In genomic region chr1:185546346-185546745, GRCm38 (mm10) we compare ENCODE assay signal across 8 mouse cellular contexts.
DNase-seq lines count a peak whose midpoint lies in the region; ATAC-seq and TF ChIP-seq lines count a peak whose summit lies in the region.
"Had no signal": no experiment of that assay in that cellular context is flagged by ENCODE, and none has a peak within 500 bp of the region (broad histone marks: within the 10 kb centered on the region; RNA-seq: fewer than 3 reads in every experiment).

No protein-coding gene starts in this region.

- TF ChIP-seq CTCF in liver, adult 2 months (IDR thresholded peaks at IDR 0.05; ENCODE audit: low read depth, low read length): peak; percentile 48; the same call in 1 of the 2 replicates

- H3K27me3 ChIP-seq in liver, adult 2 months (ENCODE audit: control insufficient read depth, insufficient read depth, low read length): peaks cover 3% of the 10 kb centered on the region; the same call in 1 of the 2 replicates
- no peaks in the 10 kb centered on the region for H3K27me3 ChIP-seq in liver, embryonic 11.5 days (replicated peaks; ENCODE audit: control insufficient read depth, insufficient read depth, low read length)
- H3K27me3 ChIP-seq in hindbrain, embryonic 13.5 days: no peaks in the 10 kb centered on the region; the same call in 1 of the 2 replicates
- H3K27me3 ChIP-seq in midbrain, embryonic 13.5 days: no peaks in the 10 kb centered on the region
- H3K27me3 ChIP-seq: neural tube, embryonic 12.5 days had no signal

- peak; percentile 41 for DNase-seq in liver, adult 2 months (ENCODE audit: extremely low read depth, low read depth, low spot score)
- DNase-seq in liver, embryonic 11.5 days (ENCODE audit: low spot score): no peak
- peak; percentile 9 for DNase-seq in c-Kit-positive CD71-positive TER-119-negative erythroid progenitor cells, embryonic 14.5 days (ENCODE audit: low read depth)
- no peak for DNase-seq in natural killer cell, adult 2 months (ENCODE audit: low spot score in 2 of 2)
- DNase-seq in adrenal gland, postnatal 25 days: no peak

- H3K27ac ChIP-seq in liver, adult 2 months (replicated peaks; ENCODE audit: insufficient read depth, low read depth, low read length): no peak overlapping the region
- H3K27ac ChIP-seq in liver, embryonic 11.5 days (ENCODE audit: low read depth, low read length): no peak overlapping the region
- no peak overlapping the region for H3K27ac ChIP-seq in hindbrain, embryonic 13.5 days
- H3K27ac ChIP-seq in midbrain, embryonic 13.5 days: no peak overlapping the region
- H3K27ac ChIP-seq: neural tube, embryonic 12.5 days had no signal

- H3K4me3 ChIP-seq in liver, adult 2 months (ENCODE audit: insufficient read depth, low read depth, low read length): no peak overlapping the region
- H3K4me3 ChIP-seq in liver, embryonic 11.5 days (ENCODE audit: low read depth, low read length): no peak overlapping the region
- no peak overlapping the region for H3K4me3 ChIP-seq in hindbrain, embryonic 13.5 days
- H3K4me3 ChIP-seq in midbrain, embryonic 13.5 days (replicated peaks): no peak overlapping the region
- H3K4me3 ChIP-seq: neural tube, embryonic 12.5 days had no signal

- no peaks in the 10 kb centered on the region for H3K79me2 ChIP-seq in liver, adult 2 months (ENCODE audit: control insufficient read depth, insufficient read depth, low read length)

- no peak for ATAC-seq in liver, embryonic 11.5 days (replicated peaks; ENCODE audit: low FRiP score)
- ATAC-seq in hindbrain, embryonic 13.5 days (ENCODE audit: low FRiP score): no peak
- ATAC-seq in midbrain, embryonic 13.5 days: peak; percentile 56; the same call in 1 of the 2 replicates

- H3K4me1 ChIP-seq in liver, adult 2 months (ENCODE audit: control insufficient read depth, insufficient read depth, low read length): no peaks in the 10 kb centered on the region
- no peaks in the 10 kb centered on the region for H3K4me1 ChIP-seq in liver, embryonic 11.5 days (replicated peaks; ENCODE audit: control insufficient read depth, insufficient read depth, low read length)
- H3K4me1 ChIP-seq in hindbrain, embryonic 13.5 days (replicated peaks): peaks cover 4% of the 10 kb centered on the region
- H3K4me1 ChIP-seq in midbrain, embryonic 13.5 days (replicated peaks): peaks cover 4% of the 10 kb centered on the region; the same call in 1 of the 2 replicates
- H3K4me1 ChIP-seq: neural tube, embryonic 12.5 days had no signal

- no peak for TF ChIP-seq POLR2A in liver, adult 2 months (IDR thresholded peaks at IDR 0.05; ENCODE audit: extremely low read depth, insufficient read depth, low read length)

- no peaks in the 10 kb centered on the region for H3K36me3 ChIP-seq in liver, adult 2 months (ENCODE audit: control insufficient read depth, insufficient read depth, low read length)
- H3K36me3 ChIP-seq in liver, embryonic 11.5 days (ENCODE audit: control insufficient read depth, insufficient read depth, low read length): no peaks in the 10 kb centered on the region
- no peaks in the 10 kb centered on the region for H3K36me3 ChIP-seq in hindbrain, embryonic 13.5 days
- no peaks in the 10 kb centered on the region for H3K36me3 ChIP-seq in midbrain, embryonic 13.5 days
- H3K36me3 ChIP-seq: neural tube, embryonic 12.5 days had no signal

- no peaks in the 10 kb centered on the region for H3K9me3 ChIP-seq in liver, embryonic 11.5 days (ENCODE audit: control insufficient read depth, low read length)
- no peaks in the 10 kb centered on the region for H3K9me3 ChIP-seq in hindbrain, embryonic 13.5 days
- no peaks in the 10 kb centered on the region for H3K9me3 ChIP-seq in midbrain, embryonic 13.5 days
- H3K9me3 ChIP-seq: neural tube, embryonic 12.5 days had no signal

- no peak overlapping the region for H3K4me2 ChIP-seq in liver, embryonic 11.5 days
- H3K4me2 ChIP-seq in hindbrain, embryonic 13.5 days: no peak overlapping the region
- H3K4me2 ChIP-seq in midbrain, embryonic 13.5 days (replicated peaks): no peak overlapping the region
- H3K4me2 ChIP-seq: neural tube, embryonic 12.5 days had no signal

- H3K9ac ChIP-seq in liver, adult 2 months (ENCODE audit: low read depth, low read length): no peak overlapping the region
- H3K9ac ChIP-seq in liver, embryonic 11.5 days (ENCODE audit: low read depth, low read length): no peak overlapping the region
- H3K9ac ChIP-seq in hindbrain, embryonic 13.5 days: 0 out of 2 replicates have a peak overlapping the region, but pooled peaks have one; percentile 6
- no peak overlapping the region for H3K9ac ChIP-seq in midbrain, embryonic 13.5 days (replicated peaks)
- H3K9ac ChIP-seq: neural tube, embryonic 12.5 days had no signal

Comparison
In these comparisons a context has a peak if more than half of its experiments do, and no peak if none do; other contexts are left out.
1. DNase-seq: peak in liver, adult 2 months (single experiment) and c-Kit-positive CD71-positive TER-119-negative erythroid progenitor cells, embryonic 14.5 days (single experiment); none in liver, embryonic 11.5 days (single experiment), natural killer cell, adult 2 months (0 of 2) and adrenal gland, postnatal 25 days (single experiment).